Mouse (Mus musculus): Measurements from ENCODE around the gene Gm20422.

Gm20422 gene

DNA sequence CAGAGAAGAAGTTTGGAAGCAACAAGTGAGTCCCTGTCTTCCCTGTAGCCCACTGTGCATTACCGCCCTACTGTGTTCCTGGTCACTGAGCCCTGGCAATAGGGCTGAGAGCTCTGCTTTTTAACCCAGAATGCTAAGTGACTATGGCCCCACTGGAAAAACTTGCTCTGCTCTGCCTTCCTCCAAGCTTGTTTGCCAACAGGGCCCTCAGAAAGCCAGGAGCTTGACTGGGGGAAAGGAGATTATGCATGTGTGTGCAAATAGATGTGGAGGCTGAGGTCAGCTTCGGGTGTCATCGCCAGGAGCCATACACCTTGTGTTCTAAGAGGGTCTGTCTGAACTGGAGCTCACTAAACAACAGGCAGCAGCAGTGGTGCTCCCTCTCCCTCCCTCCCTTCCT is 19.4 kb upstream of the Gm20422 start:
- DNase-seq (ENCODE audit: low read depth, low spot score) = no peak

DNA sequence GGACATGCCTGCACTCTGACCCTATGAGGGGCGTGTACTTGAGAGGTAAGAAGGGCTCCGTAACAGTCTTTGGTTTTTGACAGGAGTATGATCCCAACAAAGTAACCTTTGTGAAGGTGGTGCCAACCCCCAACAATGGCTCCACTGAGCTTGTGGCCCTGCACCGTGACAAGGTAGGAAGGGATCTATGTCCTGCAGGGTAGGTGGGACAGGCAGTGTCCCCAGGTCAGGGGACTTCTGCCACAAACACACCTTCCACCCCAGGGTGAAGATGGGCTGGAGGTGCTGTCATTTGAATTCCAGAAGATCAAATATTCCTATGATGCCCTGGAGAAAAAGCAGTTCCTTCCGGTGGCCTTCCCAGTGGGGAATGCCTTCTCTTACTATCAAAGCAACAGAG is 19.0 kb upstream of the Gm20422 start:
- no peak for DNase-seq (ENCODE audit: low read depth, low spot score)

DNA sequence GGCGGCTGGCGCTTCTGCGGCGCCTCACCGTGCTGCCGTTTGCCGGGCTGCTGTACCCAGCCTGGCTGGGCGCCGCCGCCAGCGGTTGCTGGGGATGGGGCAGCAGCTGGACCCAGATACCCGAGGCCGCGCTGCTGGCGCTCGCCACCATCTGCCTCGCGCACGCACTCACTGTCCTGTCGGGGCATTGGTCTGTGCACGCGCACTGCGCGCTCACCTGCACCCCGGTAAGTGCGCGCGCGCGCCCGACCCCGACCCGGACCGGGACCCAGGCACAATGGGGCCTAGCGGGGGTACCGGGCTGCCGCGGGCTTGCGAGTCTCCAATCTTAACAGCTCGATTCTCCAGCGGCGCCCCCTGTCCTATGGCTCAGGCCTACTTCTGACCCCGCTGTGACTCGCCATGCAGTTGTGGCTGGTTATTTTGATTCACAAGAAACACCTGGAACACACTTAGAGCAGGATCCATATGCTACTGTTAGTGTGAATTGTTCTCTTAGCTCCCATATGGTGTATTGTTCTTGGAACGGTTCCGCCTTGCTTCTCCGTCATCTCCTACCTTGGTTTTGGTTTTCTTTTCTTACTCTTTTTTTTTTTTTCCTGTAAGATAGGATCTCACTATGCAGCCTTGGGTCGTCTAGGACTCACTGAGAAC is 16.9 kb upstream of the Gm20422 start:
- DNase-seq (ENCODE audit: low read depth, low spot score) = peak; percentile 66

DNA sequence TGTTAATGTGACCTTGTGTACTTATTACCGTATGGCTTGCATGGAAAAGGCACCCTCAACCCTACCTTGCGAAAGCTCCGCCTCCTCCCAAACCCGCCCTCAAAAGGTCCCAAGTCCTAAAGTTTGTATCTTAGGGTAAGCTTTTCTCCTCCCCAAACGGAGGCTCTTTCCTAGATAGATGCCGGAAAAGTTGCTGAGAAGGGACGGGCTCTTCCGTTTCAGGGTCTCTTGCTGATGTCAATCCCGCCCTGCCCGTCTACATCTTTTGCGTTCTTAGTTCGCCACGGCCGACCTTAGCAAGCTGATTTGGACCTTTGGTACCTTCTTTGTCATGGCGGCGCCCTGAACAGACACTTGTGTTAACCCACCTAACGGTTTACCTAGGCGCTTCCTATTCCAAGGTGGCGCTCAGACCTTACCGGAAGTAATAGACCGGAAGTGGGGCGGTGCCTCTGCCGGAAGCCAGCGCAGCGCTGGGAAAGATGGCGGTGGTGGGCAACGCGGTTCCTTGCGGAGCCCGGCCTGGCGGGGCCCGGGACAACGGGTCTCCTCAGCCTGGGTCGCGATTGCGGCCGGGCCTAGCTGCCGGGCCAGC is 16.2 kb upstream of the Gm20422 start, which contains the start of the genes Atp13a1 and Zfp866:
Atp13a1 (plus strand) TSS at position 391 of the 595 bp plus-strand sequence.
Zfp866 (minus strand) TSS at position 406 of the 595 bp plus-strand sequence.
- peak; percentile 95 for DNase-seq (ENCODE audit: low read depth, low spot score)

DNA sequence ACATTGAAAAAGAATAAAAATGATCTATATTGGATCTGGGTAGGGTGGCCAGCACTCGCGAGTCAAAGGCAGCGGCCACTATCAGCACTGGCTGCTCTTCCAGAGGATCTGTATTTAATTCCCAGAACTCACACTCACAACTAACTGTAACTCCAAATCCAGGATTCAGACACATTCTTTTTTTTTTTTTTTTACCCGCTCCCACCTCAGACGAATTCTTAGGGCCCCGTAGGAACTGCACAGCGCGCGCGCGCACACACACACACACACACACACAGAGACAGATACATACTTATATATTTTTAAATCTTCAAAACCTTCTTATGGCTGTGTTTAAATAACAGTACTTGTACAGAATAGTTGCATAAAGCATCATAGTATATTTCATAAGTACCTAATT is 15.7 kb upstream of the Gm20422 start:
- peak; percentile 12 for DNase-seq (ENCODE audit: low read depth, low spot score)

DNA sequence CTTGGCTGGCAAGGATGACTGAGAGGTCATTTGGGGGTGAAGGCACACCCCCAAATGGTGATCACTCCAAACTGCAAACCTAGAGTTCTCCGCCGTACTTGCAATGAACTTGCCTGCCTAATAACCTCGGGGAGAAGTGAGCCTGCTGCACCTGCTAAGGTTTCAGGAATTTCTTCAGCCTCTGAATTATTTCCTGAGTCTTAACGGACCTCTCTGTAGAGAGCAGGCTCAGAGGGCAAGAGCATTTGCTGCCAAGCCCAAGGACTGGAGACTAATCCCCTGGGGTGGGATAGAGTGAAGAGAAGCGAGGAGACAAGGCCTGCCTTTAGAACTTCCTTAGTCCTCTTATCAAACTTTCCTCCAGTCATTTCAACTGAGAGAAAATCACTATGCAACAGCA is 15.0 kb upstream of the Gm20422 start:
- DNase-seq (ENCODE audit: low read depth, low spot score) = no peak

DNA sequence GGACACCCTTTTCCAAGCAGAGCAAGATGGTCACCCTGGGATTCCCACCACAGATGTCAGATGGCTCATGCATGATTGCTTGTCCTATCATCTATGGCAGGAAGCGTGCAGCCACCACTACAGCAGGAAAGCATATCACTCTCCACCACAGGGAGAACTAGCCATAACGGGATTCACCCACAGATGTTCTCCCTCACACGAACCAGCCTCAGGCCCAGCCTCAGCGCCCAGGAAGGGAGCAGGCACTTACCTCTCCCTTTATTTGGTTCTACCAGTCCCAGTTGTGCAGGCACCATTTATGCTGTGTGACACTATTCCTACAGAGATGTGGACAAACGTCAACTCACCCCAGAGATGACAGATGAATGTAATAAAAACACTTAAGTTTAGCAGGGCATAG is 14.4 kb upstream of the Gm20422 start:
- DNase-seq (ENCODE audit: low read depth, low spot score) = no peak

DNA sequence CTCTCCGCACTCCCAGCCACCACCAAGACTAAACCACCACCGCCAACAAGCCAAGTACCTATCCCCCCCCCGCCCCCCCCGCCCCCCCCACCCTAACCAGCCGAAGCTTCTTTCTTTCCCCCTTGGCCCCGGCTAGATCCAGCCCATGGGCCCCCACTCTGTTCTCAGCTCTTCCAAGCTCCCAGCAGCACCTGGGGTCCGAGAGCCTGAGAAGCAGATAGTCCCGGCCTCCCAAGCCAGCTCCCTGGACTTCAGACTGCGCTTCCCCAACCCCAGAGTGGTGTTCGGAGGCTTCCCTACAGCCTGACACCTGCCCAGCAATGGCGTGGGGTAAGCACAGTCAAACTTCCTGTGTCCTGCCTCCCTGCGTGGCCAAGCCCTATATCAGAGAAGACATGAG is 2.4 kb upstream of the Gm20422 start:
- DNase-seq (ENCODE audit: low read depth, low spot score) = no peak

DNA sequence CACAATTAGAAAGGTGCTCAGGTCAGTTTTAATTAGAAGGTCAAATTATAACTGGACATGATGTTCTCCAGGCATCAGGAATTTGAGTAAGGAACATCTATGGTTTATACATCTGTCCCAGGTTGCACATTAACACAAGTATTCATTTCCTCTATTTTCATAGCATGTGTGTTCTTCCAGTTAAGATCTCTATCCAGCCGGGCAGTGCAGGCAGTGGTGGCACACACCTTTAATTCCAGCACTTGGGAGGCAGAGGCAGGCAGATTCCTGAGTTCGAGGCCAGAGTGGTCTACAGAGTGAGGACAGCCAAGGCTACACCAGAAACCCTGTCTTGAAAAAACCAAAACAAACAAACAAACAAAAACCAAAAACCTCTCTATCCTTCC is 456 bp upstream of the Gm20422 start:
- no peak for DNase-seq (ENCODE audit: low read depth, low spot score)

DNA sequence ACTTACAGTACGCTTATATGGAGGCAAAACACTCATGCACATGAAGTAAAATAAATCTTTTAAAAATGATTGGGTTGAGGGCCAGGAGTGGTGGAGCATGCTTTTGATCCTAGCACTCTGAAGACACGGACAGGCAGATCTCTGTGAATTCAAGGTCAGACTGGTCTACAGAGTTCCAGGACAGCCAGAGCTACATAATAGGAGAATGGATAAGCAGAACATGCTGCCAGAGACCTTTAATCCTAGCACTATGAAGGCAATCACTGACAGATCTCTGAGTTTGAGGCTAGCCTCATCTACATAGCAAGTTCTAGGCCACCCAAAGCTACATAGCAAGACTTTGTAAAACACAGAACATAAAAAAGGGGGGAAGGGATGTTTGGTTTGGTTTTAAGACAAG is 2.6 kb downstream of the Gm20422 start:
- no peak for DNase-seq (ENCODE audit: low read depth, low spot score)

DNA sequence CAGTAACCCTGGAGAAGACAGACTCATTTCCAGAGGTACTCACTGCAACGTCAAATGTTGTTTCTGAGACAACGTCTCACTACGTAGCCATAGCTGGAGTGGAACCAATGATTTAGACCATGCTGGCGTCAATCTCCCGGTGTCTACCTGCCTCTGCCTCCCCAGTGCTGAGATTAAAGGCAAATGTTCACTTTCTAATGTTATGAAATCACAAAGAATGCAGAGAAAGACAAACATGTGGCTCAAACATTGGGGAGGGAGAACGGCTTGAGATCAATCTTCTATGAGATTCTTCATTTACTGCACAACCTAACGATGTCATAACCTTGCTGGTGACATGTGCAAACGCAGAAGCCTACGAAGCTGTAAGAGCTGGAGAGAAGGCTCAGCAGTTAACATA is 3.5 kb downstream of the Gm20422 start:
- no peak for DNase-seq (ENCODE audit: low read depth, low spot score)

DNA sequence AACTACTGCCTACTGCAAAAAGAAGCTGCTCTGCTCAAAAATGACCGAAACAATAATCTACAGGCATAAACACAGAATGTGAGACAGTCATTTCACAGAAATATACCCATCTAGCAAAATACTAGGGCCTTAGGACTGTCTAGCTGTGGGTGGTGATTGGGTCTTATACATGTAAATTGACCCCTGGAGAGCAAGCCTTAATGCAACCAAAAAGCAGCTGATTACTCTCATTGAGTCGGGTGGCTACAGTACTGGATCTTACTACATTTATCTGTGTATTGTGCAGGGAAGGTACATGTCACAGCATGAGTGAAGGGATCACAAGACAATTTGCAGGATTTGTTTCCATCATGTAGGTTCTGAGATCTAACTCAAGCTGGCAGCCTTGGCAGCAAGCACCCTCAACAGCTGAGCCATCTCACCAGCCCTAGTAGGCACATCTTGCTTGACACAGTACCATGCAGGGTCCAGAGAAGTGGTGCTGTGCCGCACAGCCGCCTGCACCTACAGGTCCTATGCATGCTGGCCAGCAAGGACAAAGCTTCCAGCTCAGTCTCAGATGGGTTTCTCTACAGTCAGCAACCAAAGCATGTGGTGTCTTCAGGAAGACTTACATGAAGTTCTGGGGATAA is 12.8 kb downstream of the Gm20422 start:
- no peak for DNase-seq (ENCODE audit: low read depth, low spot score)

DNA sequence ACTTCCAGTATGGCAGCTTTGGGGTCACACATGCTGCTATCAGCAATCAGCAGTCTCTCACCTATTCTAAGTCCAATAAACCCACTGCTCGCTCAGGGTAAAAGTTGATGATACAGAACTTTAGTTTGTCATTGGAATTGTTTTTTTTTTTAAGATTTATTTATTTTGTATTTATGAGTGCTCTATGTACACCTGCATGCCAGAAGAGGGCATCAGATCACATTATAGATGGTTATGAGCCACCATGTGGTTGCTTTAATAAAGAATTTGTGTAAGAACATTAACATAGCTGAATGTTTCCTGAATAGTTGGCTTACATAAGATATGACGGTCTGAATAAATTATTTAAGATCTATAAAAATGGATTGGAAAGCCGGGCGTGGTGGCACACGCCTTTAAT is 16.4 kb downstream of the Gm20422 start:
- DNase-seq (ENCODE audit: low read depth, low spot score) = no peak

DNA sequence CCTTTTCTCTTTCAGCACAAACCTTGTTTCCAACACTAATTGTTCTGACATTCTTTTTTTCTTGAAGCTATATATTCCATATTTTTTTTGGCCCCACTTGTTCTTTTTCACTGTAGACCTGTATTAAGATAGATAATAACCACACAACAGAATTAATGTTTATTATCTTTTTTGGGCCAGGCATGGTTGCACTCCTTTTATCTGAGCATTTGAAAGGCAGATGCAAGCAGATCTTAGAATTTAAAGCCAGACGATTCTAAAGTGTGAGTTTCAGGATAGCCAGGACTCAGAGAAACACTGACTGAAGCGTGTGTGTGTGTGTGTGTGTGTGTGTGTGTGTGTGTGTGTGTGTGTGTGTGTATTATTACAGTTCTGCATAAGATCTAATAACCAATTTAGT is 22.2 kb downstream of the Gm20422 start:
- DNase-seq (ENCODE audit: low read depth, low spot score) = no peak

DNA sequence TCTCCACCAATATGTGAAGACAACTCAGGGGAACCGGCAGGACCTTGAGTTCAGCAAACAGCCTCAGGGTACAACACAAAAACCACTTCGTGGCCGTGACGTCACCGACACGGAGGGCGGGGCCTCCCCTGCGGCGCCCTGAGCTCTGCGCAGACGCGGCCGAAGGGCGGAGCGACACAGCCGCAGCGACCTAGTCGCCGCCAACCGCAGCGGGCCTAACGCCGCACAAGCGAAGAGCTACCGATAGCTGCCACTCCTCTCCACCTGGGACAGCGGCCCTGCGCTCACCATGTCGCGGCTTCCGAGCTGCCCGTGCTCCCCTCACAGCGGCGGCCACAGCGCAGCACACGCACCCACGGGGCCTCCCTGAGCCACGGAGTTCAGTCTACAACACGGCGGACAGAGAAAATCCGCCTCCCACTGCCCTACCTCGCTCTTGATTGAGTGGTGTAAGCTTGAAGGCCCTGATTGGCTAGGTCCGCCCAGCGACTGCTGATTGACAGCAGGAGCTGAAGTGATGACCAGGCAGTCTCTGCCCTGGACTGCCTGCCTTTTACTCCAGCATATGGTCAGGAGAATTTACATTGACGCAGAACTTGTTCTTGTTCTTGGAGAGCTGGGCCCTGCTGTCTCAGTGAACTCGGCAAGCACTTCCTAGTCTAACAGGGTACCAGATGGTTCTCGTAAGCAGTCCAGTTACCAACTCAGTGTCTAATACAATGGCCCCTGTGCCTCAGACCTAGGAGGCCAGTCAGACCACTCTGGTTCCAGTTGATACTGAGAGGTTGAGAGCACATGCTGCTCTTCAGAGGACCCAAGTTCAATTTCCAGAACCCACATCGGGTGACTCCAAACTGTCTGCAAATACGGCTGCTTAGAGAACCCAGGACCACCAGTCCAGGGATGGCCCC is 24.9 kb downstream of the Gm20422 start, which contains the start of gene Zfp963:
Zfp963 (minus strand) TSS at position 427 of the 911 bp plus-strand sequence.
- peak; percentile 99 for DNase-seq (ENCODE audit: low read depth, low spot score)

DNA sequence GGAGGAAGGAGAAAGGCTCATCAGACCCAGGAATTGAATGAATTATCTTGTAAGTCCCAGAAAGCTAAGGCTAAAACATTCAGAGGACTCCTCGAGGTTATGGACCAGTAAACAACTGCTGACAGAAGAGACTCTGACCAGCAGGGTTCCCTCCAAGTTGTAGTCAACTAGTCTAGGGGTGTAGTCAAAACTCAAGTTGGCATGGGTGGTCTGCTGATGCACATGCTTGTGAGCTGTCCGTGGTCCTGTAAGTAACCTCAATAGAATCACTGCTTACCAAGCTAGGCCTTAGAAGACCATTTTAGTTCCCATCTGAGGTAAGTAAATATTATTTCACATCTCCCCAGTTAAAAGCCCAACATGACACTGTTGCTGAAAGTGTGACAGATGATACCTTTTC is 33.5 kb downstream of the Gm20422 start:
- DNase-seq (ENCODE audit: low read depth, low spot score) = no peak

DNA sequence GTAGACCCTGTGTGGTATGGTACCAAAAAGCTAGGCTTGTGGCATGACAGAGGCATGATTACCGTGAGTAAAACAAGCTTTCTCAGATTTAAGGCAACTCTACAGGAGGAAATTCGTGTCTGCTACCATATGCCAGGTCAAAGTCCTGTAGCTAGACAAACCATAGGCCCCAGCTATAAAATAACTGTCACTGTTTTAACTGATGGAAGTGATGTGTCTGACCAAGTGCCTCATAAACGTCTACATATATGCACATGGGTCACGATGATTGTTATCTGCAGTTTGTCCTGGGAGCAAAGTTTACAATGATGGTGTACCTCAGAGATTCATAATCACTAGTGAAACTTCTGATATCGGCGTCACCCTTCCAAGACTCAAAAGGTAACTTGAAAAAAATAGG is 33.9 kb downstream of the Gm20422 start:
- no peak for DNase-seq (ENCODE audit: low read depth, low spot score)

DNA sequence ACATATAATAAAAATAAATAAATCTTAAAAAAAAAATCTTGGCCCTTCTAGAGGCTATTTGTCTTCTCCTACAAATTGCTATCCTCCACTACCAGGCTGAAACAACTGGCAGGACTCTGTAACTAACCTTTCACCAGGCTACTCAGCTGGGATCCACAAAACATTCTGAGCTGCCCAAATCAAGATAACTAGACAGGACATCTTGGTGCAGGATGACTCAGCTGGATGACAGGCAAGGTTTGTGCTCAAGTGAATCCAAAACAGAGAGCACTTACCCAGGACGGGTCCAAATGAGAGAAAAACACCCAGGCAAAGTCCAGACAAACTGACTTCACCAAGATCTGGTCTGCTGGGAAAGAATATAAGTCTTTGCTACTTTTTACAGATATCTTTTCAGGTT is 39.2 kb downstream of the Gm20422 start:
- no peak for DNase-seq (ENCODE audit: low read depth, low spot score)

DNA sequence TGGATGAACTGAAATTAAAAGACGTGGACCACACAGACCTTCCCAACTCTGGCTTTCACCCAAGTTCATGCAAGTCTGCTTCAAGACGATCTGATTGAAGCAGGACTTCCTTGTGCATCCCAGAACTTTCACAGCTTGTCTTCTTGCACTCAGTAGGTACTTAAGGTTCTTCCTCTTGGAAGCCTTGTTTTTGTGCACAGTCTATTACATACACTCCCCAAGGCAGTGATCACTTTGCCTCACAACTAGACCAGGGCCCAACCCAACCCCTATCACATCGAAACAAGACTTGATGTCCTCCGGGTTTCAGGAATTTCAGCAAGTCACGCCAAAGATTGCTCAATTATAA is 57.5 kb downstream of the Gm20422 start:
- DNase-seq (ENCODE audit: low read depth, low spot score) = no peak

DNA sequence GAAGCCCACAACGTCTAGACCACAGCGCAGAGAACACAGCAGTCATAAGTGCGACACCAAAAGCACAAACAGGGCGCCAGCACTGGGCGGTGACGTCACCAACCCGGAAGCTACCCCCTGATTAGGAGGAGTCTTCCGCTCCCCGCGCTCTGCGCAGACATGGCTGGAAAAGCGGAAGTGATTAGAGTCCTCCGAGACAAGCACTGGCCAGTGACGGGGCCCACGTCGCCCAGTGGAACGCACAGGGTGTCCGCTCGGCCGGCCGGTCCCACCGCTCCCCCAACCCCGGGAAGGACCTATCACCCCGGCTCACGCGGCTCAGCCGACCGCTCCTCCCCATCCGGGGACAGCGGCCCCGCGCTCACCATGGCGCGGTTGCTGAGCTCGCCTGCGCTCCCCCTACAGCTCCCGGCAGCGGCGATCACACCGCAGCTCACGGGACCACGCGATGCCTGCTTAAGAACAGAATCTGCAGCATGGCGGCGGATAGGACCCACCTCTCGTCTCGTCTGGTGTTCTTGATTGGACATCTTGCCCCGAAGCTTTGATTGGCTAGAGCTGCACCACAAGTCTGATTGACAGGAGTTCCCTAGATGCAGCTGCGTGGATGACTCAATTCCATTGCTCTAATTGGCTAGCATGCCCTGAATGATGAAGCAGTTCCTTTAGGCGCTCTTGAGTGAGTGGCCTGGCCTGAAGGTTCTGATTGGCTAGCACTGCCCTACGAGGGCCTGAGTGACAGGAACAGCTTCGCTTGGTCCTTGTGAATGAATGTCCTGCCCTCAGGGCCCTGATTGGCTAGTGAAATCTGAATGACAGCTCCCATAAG is 58.1 kb downstream of the Gm20422 start:
- DNase-seq (ENCODE audit: low read depth, low spot score) = peak; percentile 100

DNA sequence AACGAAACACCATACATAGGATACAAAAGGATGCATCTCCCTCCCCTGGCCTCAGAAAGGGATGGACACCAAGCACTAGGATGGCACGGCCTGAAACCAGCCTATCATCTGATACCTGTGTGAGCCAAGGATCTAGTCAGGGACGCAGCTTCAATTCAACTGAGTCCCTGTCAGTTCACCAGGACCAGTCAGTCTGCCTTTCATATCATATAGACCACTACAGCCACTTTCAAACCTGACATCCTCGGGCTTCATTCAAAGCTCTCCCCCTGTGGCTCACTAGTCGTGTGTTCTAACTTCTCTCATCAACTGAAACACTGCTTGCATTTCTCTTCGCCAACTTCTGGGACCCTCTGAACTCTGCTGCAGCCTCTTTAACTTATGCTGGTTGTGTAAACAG is 59.3 kb downstream of the Gm20422 start:
- no peak for DNase-seq (ENCODE audit: low read depth, low spot score)
